Mouse (Mus musculus): ENCODE measurements around the gene Gm9507.

GRCm38 (mm10) chr10:77846961-77847360 is 35.3 kb upstream of the Gm9507 start:
- no peak for TF ChIP-seq CTCF (IDR thresholded peaks at IDR 0.05; ENCODE audit: control insufficient read depth, insufficient read depth, low read length)
- no peak for TF ChIP-seq POLR2A (IDR thresholded peaks at IDR 0.05; ENCODE audit: borderline replicate concordance, control insufficient read depth, low read depth, low read length)

Data from bone marrow, adult 2 months (tissue).